Mouse (Mus musculus) induced T-regulatory cell, adult 2 months (primary cell): Measurements from ENCODE around the gene Nrg3.
"Not testable (repeated sequence)": the region's sequence is repeated elsewhere in the genome, so short reads cannot be mapped to it uniquely, and the experiment has no call there.

Experiments
- DNase-seq: peaks from one replicate; pipeline ENCODE4 v3.0.0-alpha.2; 2012; ENCODE audit warnings: low read depth

The Nrg3 gene

GRCm38 (mm10) chr14:38616969-38617368 is 855.9 kb downstream of the Nrg3 start:
- no peak for DNase-seq

GRCm38 (mm10) chr14:38597735-38598134 is 875.2 kb downstream of the Nrg3 start:
- no peak for DNase-seq

GRCm38 (mm10) chr14:38594297-38594696 is 878.6 kb downstream of the Nrg3 start:
- no peak for DNase-seq

GRCm38 (mm10) chr14:38576796-38577195 is 896.1 kb downstream of the Nrg3 start:
- DNase-seq = no peak

- no peak for DNase-seq
These were observed 904.7 kb downstream of the Nrg3 start for GRCm38 (mm10) chr14:38568184-38568583.

- no peak for DNase-seq
These were observed 906.7 kb downstream of the Nrg3 start for GRCm38 (mm10) chr14:38566182-38566581.

GRCm38 (mm10) chr14:38554636-38555035 is 918.3 kb downstream of the Nrg3 start:
- no peak for DNase-seq

- no peak for DNase-seq
These were observed 925.6 kb downstream of the Nrg3 start for GRCm38 (mm10) chr14:38547257-38547656.

- no peak for DNase-seq
These were observed 937.7 kb downstream of the Nrg3 start for GRCm38 (mm10) chr14:38535181-38535580.

GRCm38 (mm10) chr14:38533495-38533894 is 939.4 kb downstream of the Nrg3 start:
- no peak for DNase-seq

- no peak for DNase-seq
These were observed 956.7 kb downstream of the Nrg3 start for GRCm38 (mm10) chr14:38516232-38516631.

- no peak for DNase-seq
These were observed 963.9 kb downstream of the Nrg3 start for GRCm38 (mm10) chr14:38509016-38509415.

- no peak for DNase-seq
These were observed 977.9 kb downstream of the Nrg3 start for GRCm38 (mm10) chr14:38494970-38495369.

GRCm38 (mm10) chr14:38447086-38447485 is 1025.8 kb downstream of the Nrg3 start:
- DNase-seq = no peak

- DNase-seq = no peak
These were observed 1028.1 kb downstream of the Nrg3 start for GRCm38 (mm10) chr14:38444788-38445187.

- DNase-seq = no peak
These were observed 1038.9 kb downstream of the Nrg3 start for GRCm38 (mm10) chr14:38433793-38434589.

GRCm38 (mm10) chr14:38374660-38375059 is 1098.2 kb downstream of the Nrg3 start:
- no peak for DNase-seq

GRCm38 (mm10) chr14:38340967-38341366 is 1131.9 kb downstream of the Nrg3 start:
- no peak for DNase-seq

GRCm38 (mm10) chr14:38322841-38323240 is 1150.0 kb downstream of the Nrg3 start:
- DNase-seq = not testable (repeated sequence)

GRCm38 (mm10) chr14:38320619-38321340 is 1152.1 kb downstream of the Nrg3 start:
- DNase-seq = no peak
